Comparison of ENCODE assay signal across 8 mouse cellular contexts in the genomic region with DNA sequence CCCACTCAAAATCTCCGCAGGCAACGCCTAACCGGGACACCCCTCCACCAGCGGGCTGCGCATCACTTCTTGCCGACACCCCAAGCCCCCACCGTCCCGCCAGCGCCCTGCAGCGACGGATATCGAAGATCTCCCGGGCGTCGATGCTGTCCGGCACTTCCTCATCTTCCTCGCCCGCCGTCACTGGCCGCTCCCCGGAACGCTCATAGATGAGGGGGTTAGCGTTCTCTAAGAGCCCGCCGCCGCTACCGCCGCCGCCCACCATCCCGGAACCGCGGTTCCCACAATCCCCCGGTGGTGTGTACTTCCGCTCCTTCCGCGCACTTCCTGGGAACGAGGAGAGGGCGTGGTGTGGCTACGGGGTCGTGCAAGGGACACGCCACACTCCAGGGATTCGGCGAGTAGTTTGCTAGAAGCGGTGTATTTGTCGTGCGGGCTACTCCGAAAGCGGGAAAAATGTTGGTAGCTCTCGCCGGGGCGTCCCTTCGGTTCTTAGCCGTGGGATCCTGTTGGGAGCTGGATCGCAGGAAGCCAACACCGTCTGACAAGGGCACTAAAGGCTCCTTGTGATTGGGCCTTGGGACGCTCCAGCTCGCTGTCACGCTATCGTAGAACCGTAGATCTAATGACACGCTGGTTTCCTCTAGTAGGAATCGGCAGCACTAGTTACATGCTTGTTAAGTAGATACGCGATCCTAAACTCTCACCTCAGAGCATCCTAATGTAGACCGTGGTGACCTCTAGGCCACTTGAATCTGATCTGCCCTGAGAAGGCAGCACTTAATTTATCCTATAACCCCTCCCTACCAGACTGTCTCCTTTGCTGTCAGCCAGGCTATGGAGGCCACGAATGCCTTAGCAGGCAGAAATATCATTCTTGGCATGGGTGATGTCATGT. TPM values are rescaled to one million over a fixed set of nuclear protein-coding genes. Genes with fewer than 3 reads are reported as not detected.
A peak's percentile ranks its signal among the peaks of the same experiment; 100 is the strongest.
DNase-seq lines count a peak whose midpoint lies in the region; ATAC-seq and TF ChIP-seq lines count a peak whose summit lies in the region.

A gene (minus strand): TSS at position 540 of the 898 bp plus-strand sequence.

- under 1% methylated on average over 66 of the region's 66 CpGs for WGBS in heart, embryonic 12.5 days
- under 1% methylated on average over 66 of the region's 66 CpGs for whole genome bisulfite sequencing in kidney, postnatal 0 days
- WGBS in liver, embryonic 11.5 days: under 1% methylated on average over 66 of the region's 66 CpGs
- under 1% methylated on average over 66 of the region's 66 CpGs for WGBS in stomach, embryonic 14.5 days

- peak within 1 kb of the TSS; percentile 89 for H3K9ac ChIP-seq in heart, embryonic 12.5 days
- H3K9ac ChIP-seq in kidney, postnatal 0 days (ENCODE audit: low read depth, low read length): peak within 1 kb of the TSS; percentile 79
- H3K9ac ChIP-seq in liver, embryonic 11.5 days (ENCODE audit: low read depth, low read length): peak within 1 kb of the TSS; percentile 78
- peak within 1 kb of the TSS; percentile 74 for H3K9ac ChIP-seq in stomach, embryonic 14.5 days (replicated peaks; ENCODE audit: low read depth, low read length)

- H3K27me3 ChIP-seq in C2C12 (ENCODE audit: control insufficient read depth, insufficient read depth, insufficient read length): no peaks in the 10 kb centered on the region
- no peaks in the 10 kb centered on the region for H3K27me3 ChIP-seq in erythroblast, embryonic 14.5 days (ENCODE audit: control insufficient read depth)
- H3K27me3 ChIP-seq in heart, embryonic 12.5 days (replicated peaks): no peaks in the 10 kb centered on the region
- no peaks in the 10 kb centered on the region for H3K27me3 ChIP-seq in kidney, postnatal 0 days (ENCODE audit: insufficient read depth, low read length)
- no peaks in the 10 kb centered on the region for H3K27me3 ChIP-seq in liver, embryonic 11.5 days (replicated peaks; ENCODE audit: control insufficient read depth, insufficient read depth, low read length)
- H3K27me3 ChIP-seq in stomach, embryonic 14.5 days (ENCODE audit: control insufficient read depth, insufficient read depth, low read length): no peaks in the 10 kb centered on the region

- H3K27ac ChIP-seq in heart, embryonic 12.5 days (ENCODE audit: poor library complexity, severe bottlenecking): peak within 1 kb of the TSS; percentile 82
- H3K27ac ChIP-seq in kidney, postnatal 0 days: peak within 1 kb of the TSS; percentile 70
- H3K27ac ChIP-seq in liver, embryonic 11.5 days (ENCODE audit: low read depth, low read length): peak within 1 kb of the TSS; percentile 52
- peak within 1 kb of the TSS; percentile 64; the same call in 1 of the 2 replicates for H3K27ac ChIP-seq in stomach, embryonic 14.5 days (ENCODE audit: low read length)

- peaks cover 14% of the 10 kb centered on the region for H3K36me3 ChIP-seq in C2C12 (ENCODE audit: control insufficient read depth, insufficient read depth)
- H3K36me3 ChIP-seq in erythroblast, embryonic 14.5 days (ENCODE audit: control insufficient read depth): peaks cover 28% of the 10 kb centered on the region
- peaks cover 22% of the 10 kb centered on the region for H3K36me3 ChIP-seq in heart, embryonic 12.5 days
- H3K36me3 ChIP-seq in kidney, postnatal 0 days (ENCODE audit: insufficient read depth, low read length): 0 out of 2 replicates have a peak, but pooled peaks cover 13% of the 10 kb centered on the region
- 0 out of 2 replicates have a peak, but pooled peaks cover 6% of the 10 kb centered on the region for H3K36me3 ChIP-seq in liver, embryonic 11.5 days (ENCODE audit: control insufficient read depth, insufficient read depth, low read length)
- peaks cover 15% of the 10 kb centered on the region for H3K36me3 ChIP-seq in stomach, embryonic 14.5 days (ENCODE audit: control insufficient read depth, insufficient read depth, low read length)

- ATAC-seq in heart, embryonic 12.5 days (ENCODE audit: insufficient number of reproducible peaks, low FRiP score): peak; percentile 93
- ATAC-seq in kidney, postnatal 0 days (replicated peaks; ENCODE audit: low FRiP score, low read depth): peak; percentile 96
- ATAC-seq in liver, embryonic 11.5 days (replicated peaks; ENCODE audit: low FRiP score): peak; percentile 95
- ATAC-seq in stomach, embryonic 14.5 days (ENCODE audit: insufficient number of reproducible peaks, insufficient read depth, low FRiP score, low read depth): peak; percentile 94

- DNase-seq in brain, embryonic 14.5 days (ENCODE audit: low read depth): peak; percentile 96
- peak; percentile 95 for DNase-seq in kidney, postnatal 0 days (ENCODE audit: low spot score)
- peak; percentile 89 for DNase-seq in liver, embryonic 11.5 days (ENCODE audit: low spot score)
- peak; percentile 80 for DNase-seq in naive thymus-derived CD4-positive, alpha-beta T cell, adult 2 months (ENCODE audit: low read depth)

- peak within 1 kb of the TSS; percentile 94 for H3K4me3 ChIP-seq in C2C12 (ENCODE audit: insufficient read depth, poor library complexity, severe bottlenecking)
- H3K4me3 ChIP-seq in erythroblast, embryonic 14.5 days (replicated peaks): peak within 1 kb of the TSS; percentile 88
- peak within 1 kb of the TSS; percentile 79 for H3K4me3 ChIP-seq in heart, embryonic 12.5 days
- H3K4me3 ChIP-seq in kidney, postnatal 0 days (replicated peaks; ENCODE audit: low read depth, low read length): peak within 1 kb of the TSS; percentile 77
- peak within 1 kb of the TSS; percentile 90 for H3K4me3 ChIP-seq in liver, embryonic 11.5 days (ENCODE audit: low read depth, low read length)
- peak within 1 kb of the TSS; percentile 70 for H3K4me3 ChIP-seq in stomach, embryonic 14.5 days (ENCODE audit: low read depth, low read length)

- H3K79me2 ChIP-seq in C2C12 (ENCODE audit: control insufficient read depth, insufficient read depth): peaks cover 23% of the 10 kb centered on the region

- H3K4me1 ChIP-seq in erythroblast, embryonic 14.5 days (ENCODE audit: control insufficient read depth): peaks cover 34% of the 10 kb centered on the region
- peaks cover 18% of the 10 kb centered on the region for H3K4me1 ChIP-seq in heart, embryonic 12.5 days (replicated peaks)
- peaks cover 13% of the 10 kb centered on the region for H3K4me1 ChIP-seq in kidney, postnatal 0 days (replicated peaks; ENCODE audit: insufficient read depth, low read length)
- H3K4me1 ChIP-seq in liver, embryonic 11.5 days (replicated peaks; ENCODE audit: control insufficient read depth, insufficient read depth, low read length): peaks cover 10% of the 10 kb centered on the region
- H3K4me1 ChIP-seq in stomach, embryonic 14.5 days (ENCODE audit: control insufficient read depth, insufficient read depth, low read length): peaks cover 13% of the 10 kb centered on the region

- H3ac ChIP-seq in C2C12 (ENCODE audit: control insufficient read depth, insufficient read length, low read depth): peak within 1 kb of the TSS; percentile 67

- no peaks in the 10 kb centered on the region for H3K9me3 ChIP-seq in erythroblast, embryonic 14.5 days (ENCODE audit: control insufficient read depth, low read length)
- no peaks in the 10 kb centered on the region for H3K9me3 ChIP-seq in heart, embryonic 12.5 days (replicated peaks)
- H3K9me3 ChIP-seq in kidney, postnatal 0 days (replicated peaks; ENCODE audit: low read length): no peaks in the 10 kb centered on the region
- H3K9me3 ChIP-seq in liver, embryonic 11.5 days (ENCODE audit: control insufficient read depth, low read length): no peaks in the 10 kb centered on the region
- H3K9me3 ChIP-seq in stomach, embryonic 14.5 days (ENCODE audit: control insufficient read depth, low read depth, low read length): no peaks in the 10 kb centered on the region

- H3K79me3 ChIP-seq in C2C12 (ENCODE audit: low read depth): peaks cover 15% of the 10 kb centered on the region

- TF ChIP-seq POLR2A in brain, embryonic 14.5 days (IDR thresholded peaks at IDR 0.05; ENCODE audit: borderline replicate concordance, extremely low read depth, insufficient read depth, insufficient read length, poor library complexity, severe bottlenecking): peak; percentile 61; the same call in 1 of the 2 replicates

- no peak for TF ChIP-seq CTCF in C2C12 (IDR thresholded peaks at IDR 0.05; ENCODE audit: control insufficient read depth, insufficient read depth, insufficient read length)
- TF ChIP-seq CTCF in brain, embryonic 14.5 days (IDR thresholded peaks at IDR 0.05; ENCODE audit: borderline replicate concordance, extremely low read depth, insufficient read depth, insufficient read length): no peak
- TF ChIP-seq CTCF in kidney, postnatal 0 days (IDR thresholded peaks at IDR 0.05; ENCODE audit: low read depth): no peak

- peak within 1 kb of the TSS; percentile 90 for H3K4me2 ChIP-seq in heart, embryonic 12.5 days
- H3K4me2 ChIP-seq in kidney, postnatal 0 days (ENCODE audit: low read length): peak within 1 kb of the TSS; percentile 89
- peak within 1 kb of the TSS; percentile 96 for H3K4me2 ChIP-seq in liver, embryonic 11.5 days
- H3K4me2 ChIP-seq in stomach, embryonic 14.5 days (replicated peaks; ENCODE audit: low read depth, low read length): peak within 1 kb of the TSS; percentile 90

TF ChIP-seq in C2C12, 6 proteins besides CTCF, POLR2A, EP300 and RAD21:
- TF ChIP-seq FOSL1 (IDR thresholded peaks at IDR 0.05; ENCODE audit: insufficient read depth, low read length, poor library complexity, severe bottlenecking): no peak
- TF ChIP-seq MAX (IDR thresholded peaks at IDR 0.05): peak; percentile 67

RNA-seq across cellular contexts. Expression of the gene that starts here (rescaled TPM):
- 180 TPM for polyA plus RNA-seq in C2C12 (2012; fragmentation: generic; extraction: Trizol)
- polyA plus RNA-seq in brain, embryonic 14.5 days (2012; rRNA removed): 83.3 and 119 TPM in 2 replicates
- 7.5 and 10.3 TPM in 2 replicates for polyA plus RNA-seq in erythroblast, embryonic 14.5 days (2012)
- polyA plus RNA-seq in heart, embryonic 12.5 days (2016; fragmentation: Nextera tagmentation; extraction: Ambion mirVana): 187 and 195 TPM in 2 replicates
- 92.7 and 93.0 TPM in 2 replicates for polyA plus RNA-seq in kidney, postnatal 0 days (2015; fragmentation: Nextera tagmentation; extraction: Ambion mirVana)
- polyA plus RNA-seq in liver, embryonic 11.5 days (2014; fragmentation: Nextera tagmentation; extraction: Ambion mirVana): 93.1 and 94.0 TPM in 2 replicates
- polyA plus RNA-seq in stomach, embryonic 14.5 days (2014; fragmentation: Nextera tagmentation; extraction: Ambion mirVana): 89.7 and 94.1 TPM in 2 replicates

Comparison
In these comparisons a context has a peak if more than half of its experiments do, and no peak if none do; other contexts are left out.
1. Peak in every context shown above with its lines: DNase-seq, ATAC-seq, H3K4me3 ChIP-seq and H3K27ac ChIP-seq.